Mouse (Mus musculus): ENCODE measurements around the gene Mphosph6. TPM values are rescaled to one million over a fixed set of nuclear protein-coding genes. Genes with fewer than 3 reads are reported as not detected.

Mphosph6 gene
- polyA plus RNA-seq, 1 experiment from 2014 or later: 37.5 TPM

DNA sequence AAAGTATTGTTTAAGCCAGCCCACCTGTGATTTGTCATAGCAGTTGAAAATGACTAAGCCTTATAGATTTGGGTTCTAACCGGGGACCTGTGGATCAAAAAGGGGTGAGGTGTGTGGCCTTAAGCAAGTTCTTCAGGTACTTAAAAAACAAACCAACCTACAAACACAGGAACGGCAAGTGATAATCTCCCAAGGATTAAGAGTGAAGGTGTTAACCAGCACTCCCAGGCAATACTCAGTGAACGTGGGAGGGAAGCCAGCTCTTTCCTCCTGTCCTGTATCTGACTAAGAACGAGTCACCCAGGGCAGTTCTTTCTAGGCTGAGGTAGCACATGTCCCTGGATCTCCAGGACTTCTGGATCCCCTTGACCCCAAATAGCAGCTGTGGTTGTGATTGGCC lies 37.1 kb downstream of the Mphosph6 start:
- no peaks in the 10 kb centered on the region for H3K9me3 ChIP-seq

DNA sequence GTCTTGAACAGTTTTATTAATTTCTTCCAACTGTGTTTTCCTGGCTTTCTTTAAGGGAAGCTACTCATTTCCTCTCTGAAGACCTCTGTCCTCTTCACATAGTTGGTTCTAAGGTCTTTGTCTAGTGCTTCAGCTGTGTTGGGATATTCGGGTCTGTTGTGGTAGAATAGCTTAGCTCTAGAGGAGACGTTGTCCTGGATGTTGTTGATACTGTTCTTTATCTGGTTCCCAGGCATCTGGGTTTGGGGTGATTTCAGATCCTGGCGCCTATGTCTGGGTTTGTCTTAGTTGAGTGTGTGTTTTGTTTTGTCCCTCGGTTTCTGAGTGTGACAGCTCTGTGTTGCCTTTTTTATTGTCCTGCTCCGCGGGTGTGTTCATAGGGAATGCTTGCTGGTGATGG lies 39.0 kb downstream of the Mphosph6 start:
- Histone ChIP-seq H3K9me3 (no peaks in the 10 kb centered on the region), H3K27me3 (no peaks in the 10 kb centered on the region), H3K27ac (replicated peaks) (no peak overlapping the region), H3K36me3 (no peaks in the 10 kb centered on the region), H3K4me1 (no peaks in the 10 kb centered on the region), H3K4me2 (replicated peaks) (no peak overlapping the region), H3K9ac (replicated peaks) (no peak overlapping the region), H3K4me3 (no peak overlapping the region)
- WGBS: 90% methylated on average over 6 of the region's 6 CpGs
- ATAC-seq (replicated peaks): no peak

More for the DNA sequence above, 37.1 kb downstream of the Mphosph6 start:
- no peak overlapping the region for H3K27ac ChIP-seq (replicated peaks)
- ATAC-seq (replicated peaks): no peak
- H3K4me2 ChIP-seq (replicated peaks): no peak overlapping the region
- H3K4me3 ChIP-seq: no peak overlapping the region
- no peaks in the 10 kb centered on the region for H3K27me3 ChIP-seq
- 76% methylated on average over 4 of the region's 4 CpGs for WGBS
- no peak overlapping the region for H3K9ac ChIP-seq (replicated peaks)
- H3K4me1 ChIP-seq: no peaks in the 10 kb centered on the region
- H3K36me3 ChIP-seq: no peaks in the 10 kb centered on the region

- WGBS: 85% methylated on average over 11 of the region's 11 CpGs
Measured at GRCm38 (mm10) chr8:117757900-117758299, 43.8 kb downstream of the Mphosph6 start.

DNA sequence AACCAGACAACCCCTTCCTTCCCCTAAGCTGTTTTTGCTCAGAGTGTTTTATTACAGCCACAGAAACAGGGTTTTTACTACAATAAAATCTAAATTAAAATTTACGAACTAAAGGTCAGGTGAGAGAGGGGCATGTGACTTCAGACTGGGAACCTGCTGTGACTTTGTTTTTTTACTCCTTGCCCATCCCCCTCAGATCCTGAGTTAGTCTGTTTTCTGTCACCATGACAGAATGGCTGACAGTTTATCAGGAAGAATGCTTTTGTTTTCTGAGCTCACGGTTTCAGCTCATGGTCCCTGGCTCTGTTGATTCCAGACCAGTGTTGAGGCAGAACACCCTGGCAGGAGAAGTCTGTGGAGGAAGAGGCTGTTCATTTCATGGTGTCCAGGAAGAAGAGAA lies 52.3 kb downstream of the Mphosph6 start:
- ATAC-seq (replicated peaks): no peak
- H3K36me3 ChIP-seq: no peaks in the 10 kb centered on the region
- H3K27me3 ChIP-seq: no peaks in the 10 kb centered on the region
- no peak overlapping the region for H3K4me3 ChIP-seq
- H3K27ac ChIP-seq (replicated peaks): no peak overlapping the region
- no peaks in the 10 kb centered on the region for H3K9me3 ChIP-seq
- H3K4me2 ChIP-seq (replicated peaks): no peak overlapping the region
- no peaks in the 10 kb centered on the region for H3K4me1 ChIP-seq
- WGBS: 53% methylated on average over 2 of the region's 2 CpGs
- H3K9ac ChIP-seq (replicated peaks): no peak overlapping the region

More at GRCm38 (mm10) chr8:117757900-117758299, 43.8 kb downstream of the Mphosph6 start:
- H3K9me3 ChIP-seq: no peaks in the 10 kb centered on the region
- no peak overlapping the region for H3K4me2 ChIP-seq (replicated peaks)
- no peak overlapping the region for H3K9ac ChIP-seq (replicated peaks)
- no peaks in the 10 kb centered on the region for H3K4me1 ChIP-seq
- no peak overlapping the region for H3K27ac ChIP-seq (replicated peaks)
- no peak for ATAC-seq (replicated peaks)
- H3K4me3 ChIP-seq: no peak overlapping the region
- no peaks in the 10 kb centered on the region for H3K36me3 ChIP-seq
- no peaks in the 10 kb centered on the region for H3K27me3 ChIP-seq

DNA sequence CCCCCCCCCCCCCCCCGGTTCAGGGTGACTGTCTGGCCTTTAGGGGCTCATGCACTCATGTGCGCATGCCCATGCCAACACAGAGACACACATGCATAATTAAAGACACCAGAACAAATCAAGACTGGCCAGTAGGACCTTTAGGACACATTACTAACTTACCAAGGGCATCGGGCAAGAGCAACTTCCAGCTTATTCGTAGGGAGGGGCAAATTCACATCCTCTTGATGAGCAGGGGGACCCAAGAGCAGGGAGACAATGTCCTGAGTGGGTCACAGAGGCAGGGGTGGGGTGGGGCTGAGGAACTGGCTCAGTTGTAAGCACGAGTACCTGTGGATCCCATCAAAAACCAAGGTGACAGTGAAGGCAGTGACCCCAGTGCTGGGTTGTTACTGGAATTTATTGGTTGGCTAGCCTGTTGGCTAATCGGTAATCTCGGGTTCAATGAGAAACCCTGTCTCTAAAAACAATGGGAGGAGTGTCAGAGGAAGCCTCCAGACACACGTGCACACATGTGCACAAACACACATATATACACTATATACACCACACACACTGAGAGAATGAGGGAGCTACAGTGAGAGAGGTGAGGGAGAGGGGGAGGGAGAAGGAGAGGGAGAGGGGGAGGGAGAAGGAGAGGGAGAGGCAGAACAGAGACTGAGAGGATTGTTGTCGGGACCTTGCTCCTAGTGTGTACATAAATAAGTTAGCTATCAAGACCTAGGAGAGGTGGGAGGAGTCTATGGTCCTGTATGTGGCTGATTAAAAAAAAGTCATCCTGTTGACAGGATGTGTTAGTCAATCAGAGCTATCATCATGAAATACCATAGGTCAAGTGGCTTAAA lies 53.6 kb downstream of the Mphosph6 start:
- ATAC-seq (replicated peaks): no peak
- 82% methylated on average over 8 of the region's 9 CpGs for WGBS

DNA sequence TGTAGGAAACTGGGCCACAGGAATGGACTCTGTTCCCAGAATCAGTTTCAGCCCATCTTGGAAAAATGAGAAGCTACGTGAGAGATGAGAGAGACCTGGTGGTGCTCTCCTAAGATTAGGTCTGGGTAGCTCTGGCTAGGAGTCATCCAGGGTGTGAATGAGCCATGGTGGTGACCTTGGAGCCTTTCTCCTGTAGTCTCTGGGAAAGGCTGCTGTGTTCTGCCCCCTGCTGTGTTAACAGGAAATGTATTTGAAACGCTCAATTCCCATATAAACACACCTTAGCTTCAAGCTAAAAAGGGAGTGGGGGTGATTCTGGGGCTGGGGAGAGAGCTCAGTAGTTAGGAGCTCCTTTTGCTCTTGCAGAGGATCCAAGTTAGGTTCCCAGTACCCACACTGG lies 54.3 kb downstream of the Mphosph6 start:
- ATAC-seq (replicated peaks): no peak
- no peak overlapping the region for H3K4me3 ChIP-seq
- WGBS: 59% methylated on average over 2 of the region's 2 CpGs
- no peak overlapping the region for H3K27ac ChIP-seq (replicated peaks)
- H3K9ac ChIP-seq (replicated peaks): no peak overlapping the region
- H3K27me3 ChIP-seq: no peaks in the 10 kb centered on the region
- H3K4me2 ChIP-seq (replicated peaks): no peak overlapping the region
- H3K36me3 ChIP-seq: no peaks in the 10 kb centered on the region
- H3K9me3 ChIP-seq: no peaks in the 10 kb centered on the region
- H3K4me1 ChIP-seq: no peaks in the 10 kb centered on the region

More for the DNA sequence above, 53.6 kb downstream of the Mphosph6 start:
- no peak overlapping the region for H3K27ac ChIP-seq (replicated peaks)
- H3K4me2 ChIP-seq (replicated peaks): no peak overlapping the region
- H3K9ac ChIP-seq (replicated peaks): no peak overlapping the region
- H3K4me1 ChIP-seq: no peaks in the 10 kb centered on the region
- no peaks in the 10 kb centered on the region for H3K9me3 ChIP-seq
- H3K4me3 ChIP-seq: no peak overlapping the region
- H3K27me3 ChIP-seq: no peaks in the 10 kb centered on the region
- no peaks in the 10 kb centered on the region for H3K36me3 ChIP-seq

- Histone ChIP-seq H3K4me2 (replicated peaks) (no peak overlapping the region), H3K4me3 (no peak overlapping the region), H3K27ac (replicated peaks) (no peak overlapping the region), H3K9me3 (no peaks in the 10 kb centered on the region), H3K36me3 (no peaks in the 10 kb centered on the region), H3K4me1 (no peaks in the 10 kb centered on the region), H3K27me3 (no peaks in the 10 kb centered on the region), H3K9ac (replicated peaks) (no peak overlapping the region)
- ATAC-seq (replicated peaks): no peak
- WGBS: 91% methylated on average over 5 of the region's 5 CpGs
Measured at GRCm38 (mm10) chr8:117746651-117747050, 55.1 kb downstream of the Mphosph6 start.

DNA sequence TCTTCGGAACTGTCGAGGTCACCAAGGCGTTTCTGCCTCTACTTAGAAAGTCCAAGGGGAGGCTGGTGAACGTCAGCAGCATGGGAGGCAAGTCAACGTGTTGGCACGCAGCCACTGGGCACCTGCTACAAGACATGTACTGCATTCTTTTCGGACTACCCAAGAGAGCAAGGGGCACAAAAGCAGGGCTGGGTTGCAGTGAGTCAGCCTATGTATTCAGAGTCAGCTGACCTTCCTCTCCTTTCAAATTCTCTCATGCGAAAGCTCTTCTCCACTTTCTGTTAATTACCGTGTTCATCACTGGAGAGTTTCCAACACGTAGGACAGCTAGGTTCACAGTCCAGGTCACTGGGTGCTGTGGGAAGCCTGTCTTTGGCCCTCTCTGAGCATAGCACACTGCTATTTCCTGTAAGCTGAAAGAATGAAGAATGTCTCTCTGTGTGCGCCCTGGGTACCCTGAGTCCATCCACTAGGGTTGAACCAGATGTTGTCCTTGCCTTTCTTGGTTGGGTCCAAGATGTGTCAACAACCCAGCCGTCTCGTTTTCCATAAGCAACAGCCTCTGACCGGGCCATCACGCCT lies 59.2 kb downstream of the Mphosph6 start:
- Histone ChIP-seq H3K27ac (replicated peaks) (no peak overlapping the region), H3K27me3 (no peaks in the 10 kb centered on the region), H3K4me1 (no peaks in the 10 kb centered on the region), H3K4me2 (replicated peaks) (no peak overlapping the region), H3K4me3 (no peak overlapping the region), H3K9me3 (no peaks in the 10 kb centered on the region), H3K36me3 (no peaks in the 10 kb centered on the region), H3K9ac (replicated peaks) (no peak overlapping the region)
- ATAC-seq (replicated peaks): no peak
- WGBS: 62% methylated on average over 15 of the region's 15 CpGs

Other genes starting within 250 kb of the Mphosph6 start
- gene Sdr42e1, start 128.3 kb downstream of the Mphosph6 start, polyA plus RNA-seq (2015; fragmentation: Nextera tagmentation; extraction: Ambion mirVana): 0.83 and 1.2 TPM in 2 replicates
- not detected in 2 replicates for gene Hsd17b2, start 100.0 kb downstream of the Mphosph6 start, polyA plus RNA-seq (2015; fragmentation: Nextera tagmentation; extraction: Ambion mirVana)